Mouse (Mus musculus): ENCODE measurements around the gene Camk2n2.

DNA sequence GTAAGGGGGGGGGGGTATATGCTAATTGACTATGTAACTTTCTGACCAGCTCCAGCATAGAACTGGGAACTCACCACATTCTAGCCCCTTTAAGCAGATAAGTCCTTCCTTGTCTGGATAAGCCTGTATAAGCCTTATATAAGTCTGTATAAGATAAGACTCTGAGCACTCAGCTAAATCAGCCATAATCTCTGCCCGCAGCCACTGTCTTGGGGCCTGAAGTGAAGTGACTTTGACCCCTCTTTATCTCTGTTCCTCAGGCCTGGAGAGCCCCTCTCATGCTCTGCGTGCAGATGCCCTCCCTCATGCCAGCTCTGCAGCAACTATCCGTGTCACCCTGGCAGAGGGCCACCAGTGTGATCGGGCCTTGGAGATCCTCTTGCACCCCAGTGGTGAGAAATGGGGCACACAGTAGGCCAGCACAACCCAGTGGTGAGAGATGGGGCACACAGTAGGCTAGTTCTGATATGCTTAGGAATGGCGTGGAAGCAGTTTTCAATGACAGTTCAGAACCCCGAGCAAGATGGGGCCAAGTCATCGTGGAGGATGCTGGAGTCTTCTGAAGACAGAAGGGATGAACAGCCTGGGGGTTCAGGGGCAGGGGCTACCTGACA, 25.9 kb downstream of the Camk2n2 start:
- no peak for TF ChIP-seq CTCF (IDR thresholded peaks at IDR 0.05; ENCODE audit: insufficient read depth, low read depth, low read length)
- TF ChIP-seq POLR2A (IDR thresholded peaks at IDR 0.05; ENCODE audit: insufficient read depth, low read depth, low read length) = no peak
